Mouse (Mus musculus) cerebellum, postnatal 10 days (tissue): ENCODE results near the gene Bag2.
"Not testable (repeated sequence)": the region's sequence is repeated elsewhere in the genome, so short reads cannot be mapped to it uniquely, and the experiment has no call there.

Experiments
- DNase-seq, 2 experiments: peaks; one replicate each; pipeline ENCODE4 v3.0.0; 2021; ENCODE audit warnings: mixed read lengths in 2 of 2

The Bag2 gene

GRCm38 (mm10) chr1:33749109-33749508, 8.5 kb downstream of the Bag2 start:
- no peak for DNase-seq

- DNase-seq = no peak
Measured at GRCm38 (mm10) chr1:33745901-33746300, 11.7 kb downstream of the Bag2 start.

DNA sequence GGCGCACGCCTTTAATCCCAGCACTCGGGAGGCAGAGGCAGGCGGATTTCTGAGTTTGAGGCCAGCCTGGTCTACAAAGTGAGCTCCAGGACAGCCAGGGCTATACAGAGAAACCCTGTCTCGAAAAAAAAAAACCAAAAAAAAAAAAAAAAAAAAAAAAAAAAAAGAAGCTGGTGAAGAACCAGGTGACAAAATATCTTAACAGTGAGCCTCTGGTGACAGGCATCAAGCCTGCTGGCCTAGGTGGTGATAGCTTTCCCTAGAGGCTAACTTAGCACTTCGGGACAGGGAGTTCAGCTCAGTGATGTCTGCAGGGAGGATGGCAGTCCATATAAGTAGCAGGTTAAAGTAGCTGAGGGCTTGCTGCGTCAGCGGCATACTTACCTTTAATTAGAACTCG, 12.8 kb downstream of the Bag2 start:
- not testable (repeated sequence) for DNase-seq

DNA sequence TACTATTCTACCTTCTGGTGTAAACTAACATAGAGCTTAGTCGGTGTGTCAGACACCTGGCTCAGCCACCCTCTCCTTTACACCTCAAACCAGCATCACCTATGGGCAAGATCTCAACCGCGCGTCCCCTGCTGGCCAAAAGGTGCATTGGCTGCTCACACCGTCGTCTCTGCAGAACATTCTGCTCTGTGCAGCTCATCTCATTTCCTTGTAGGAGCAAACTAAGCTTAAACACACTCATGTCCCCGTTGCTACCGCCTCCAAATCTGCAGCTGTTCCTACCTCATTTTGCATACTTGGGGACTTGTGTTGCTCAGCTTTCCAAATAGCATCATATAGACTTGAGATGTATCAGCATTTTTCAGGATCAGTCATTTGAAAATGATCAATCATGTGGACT, 14.7 kb downstream of the Bag2 start:
- DNase-seq = peak; percentile 56 to 67

DNA sequence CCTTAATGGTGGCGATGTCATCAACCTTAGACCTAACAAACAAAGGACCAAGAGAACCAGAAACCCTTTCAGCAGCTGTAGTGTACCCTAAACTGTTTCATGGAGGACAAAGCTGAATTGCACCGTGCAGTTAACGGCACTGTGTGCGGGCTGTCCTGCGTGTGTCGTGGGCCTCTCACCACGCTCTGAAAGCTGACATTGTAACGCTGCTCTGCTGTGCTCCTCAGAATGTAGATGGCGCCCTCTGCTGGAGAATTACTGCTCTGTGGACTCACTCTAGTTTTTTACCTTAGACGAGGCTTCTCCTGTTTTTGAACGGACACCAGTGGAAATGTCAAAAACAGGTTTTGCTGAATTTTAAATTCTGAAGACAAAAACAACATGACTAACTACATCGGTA, 18.3 kb downstream of the Bag2 start:
- peak; percentile 94 to 97 for DNase-seq

GRCm38 (mm10) chr1:33738681-33739278, 18.8 kb downstream of the Bag2 start:
- DNase-seq = no peak

DNA sequence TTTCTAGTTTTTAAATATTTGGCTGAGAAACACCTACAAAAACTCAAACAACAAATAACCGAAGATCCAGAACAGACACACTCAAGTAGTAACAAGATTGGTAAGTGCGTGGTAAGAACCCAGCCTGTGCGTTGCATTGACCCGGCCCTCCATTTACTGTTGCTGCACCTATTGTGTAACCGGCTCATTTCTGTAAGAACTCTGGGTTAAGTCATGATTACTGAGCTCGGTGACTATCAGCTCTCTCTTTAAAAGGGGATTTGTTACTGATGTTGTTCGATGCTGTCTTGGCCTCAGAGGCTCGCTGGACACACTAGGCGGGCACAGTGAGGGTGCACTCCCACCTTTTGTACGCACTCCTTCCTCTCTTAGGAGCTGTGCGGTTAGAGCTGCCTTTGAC, 19.3 kb downstream of the Bag2 start:
- no peak for DNase-seq

GRCm38 (mm10) chr1:33734001-33734685, 23.5 kb downstream of the Bag2 start:
- no peak for DNase-seq

GRCm38 (mm10) chr1:33733044-33733443, 24.6 kb downstream of the Bag2 start:
- no peak for DNase-seq

GRCm38 (mm10) chr1:33725086-33725485, 32.5 kb downstream of the Bag2 start:
- no peak for DNase-seq

DNA sequence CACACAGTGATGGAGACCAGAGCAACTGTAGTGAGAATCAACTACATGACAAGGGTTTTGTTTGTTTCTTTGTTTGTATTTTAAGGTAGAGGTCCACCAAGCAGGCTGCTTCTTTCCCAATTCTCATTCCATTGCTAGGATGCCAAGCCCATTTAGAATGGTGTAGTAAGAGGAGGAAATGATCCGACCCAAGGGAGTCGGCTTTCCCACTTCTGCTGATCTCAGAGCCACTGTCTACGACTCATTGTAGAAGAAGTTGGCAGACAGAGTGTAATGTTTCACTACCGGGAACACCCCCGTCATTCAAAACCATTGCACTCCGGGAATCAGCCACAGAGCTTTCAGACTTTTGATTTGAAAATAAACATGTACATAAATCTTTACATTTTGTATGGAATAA, 33.1 kb downstream of the Bag2 start:
- no peak for DNase-seq

GRCm38 (mm10) chr1:33721020-33721419, 36.6 kb downstream of the Bag2 start:
- DNase-seq = no peak

- DNase-seq = no peak
Measured at GRCm38 (mm10) chr1:33720231-33720630, 37.4 kb downstream of the Bag2 start.

GRCm38 (mm10) chr1:33719733-33720225, 37.8 kb downstream of the Bag2 start, which contains the start of gene Rab23:
Rab23 (plus strand) TSS chr1:33719887.
- peak; percentile 90 to 94 for DNase-seq

GRCm38 (mm10) chr1:33717636-33718035, 40.0 kb downstream of the Bag2 start:
- DNase-seq = no peak

DNA sequence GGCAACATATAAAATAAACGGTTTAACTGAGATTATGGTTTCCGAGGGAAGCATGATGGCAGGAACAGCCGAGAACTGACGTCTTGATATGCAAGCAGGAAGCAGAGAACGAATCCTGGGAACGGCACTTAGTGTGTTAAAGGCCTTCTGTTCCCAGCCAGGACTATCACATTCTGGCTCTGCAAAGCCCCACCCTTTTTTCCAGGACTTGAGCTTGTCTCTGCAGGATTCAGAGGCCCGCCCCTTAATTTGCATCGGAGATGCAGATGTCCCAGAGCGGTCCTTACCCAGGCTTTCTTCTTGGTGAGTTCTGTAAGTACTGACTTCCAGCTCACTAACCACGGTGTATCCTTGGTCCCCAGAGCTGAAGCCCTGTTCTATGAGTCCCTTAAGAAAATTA, 42.8 kb downstream of the Bag2 start:
- no peak for DNase-seq

DNA sequence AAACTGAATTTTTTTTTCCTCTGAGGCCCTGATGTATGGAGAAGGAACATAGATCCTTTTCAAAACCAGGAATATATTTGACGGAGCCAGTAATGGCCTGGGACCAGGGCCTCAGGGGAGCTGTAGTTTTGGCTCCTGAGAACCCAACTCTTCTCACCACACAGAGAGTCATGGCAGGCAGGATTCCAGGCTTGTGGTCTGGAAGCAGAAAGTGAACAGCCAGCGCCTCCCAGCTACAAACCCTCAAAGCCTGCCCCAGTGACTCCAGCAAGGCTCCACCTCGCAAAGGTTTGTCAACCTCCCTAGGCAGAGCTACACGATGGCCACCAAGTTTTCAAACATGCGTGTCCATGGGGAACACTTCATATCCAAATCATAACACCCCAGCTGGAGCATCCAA, 45.6 kb downstream of the Bag2 start:
- no peak for DNase-seq

- no peak for DNase-seq
Measured at GRCm38 (mm10) chr1:33709615-33710014, 48.0 kb downstream of the Bag2 start.

DNA sequence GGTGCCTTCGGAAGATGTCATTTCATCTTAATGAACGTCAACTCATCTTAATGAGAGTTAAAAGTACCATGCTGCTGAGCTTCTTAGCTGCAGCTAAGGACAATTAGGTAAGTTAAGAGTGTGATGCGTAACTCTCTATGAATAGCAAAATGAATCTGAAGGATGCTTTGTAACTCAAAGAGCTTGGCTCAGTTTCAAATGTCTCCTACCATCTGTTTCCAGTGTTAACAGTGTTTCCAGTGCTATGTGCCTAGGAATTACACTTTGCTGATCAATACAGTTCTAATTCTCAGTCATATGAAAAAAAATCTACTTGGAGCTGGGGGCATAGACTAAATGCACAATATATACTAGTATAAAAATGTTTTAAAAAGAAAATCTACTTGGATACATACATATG, 56.4 kb downstream of the Bag2 start:
- DNase-seq = no peak

DNA sequence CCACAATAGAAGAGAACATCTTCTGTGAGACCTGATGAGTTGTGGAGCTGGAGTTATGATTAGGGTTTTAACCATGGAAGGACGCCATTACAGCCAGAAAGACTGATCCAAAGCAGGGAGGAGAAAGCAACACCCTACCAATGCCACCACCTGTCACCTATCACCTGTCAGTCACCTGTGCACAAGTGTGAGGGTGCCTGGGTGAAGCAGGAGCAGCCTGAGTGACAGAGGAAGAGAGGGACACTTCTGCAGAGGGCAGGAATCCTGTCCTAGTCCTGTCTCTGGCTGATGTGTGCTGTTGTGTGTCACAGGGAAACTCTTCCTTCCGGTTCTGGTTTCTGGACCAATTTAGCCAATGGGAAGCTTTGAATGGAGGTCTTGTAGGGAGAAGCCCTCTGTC, 61.6 kb downstream of the Bag2 start:
- no peak for DNase-seq
